Mouse (Mus musculus): ENCODE data around the gene Il11ra2.
"Not testable (repeated sequence)": the region's sequence is repeated elsewhere in the genome, so short reads cannot be mapped to it uniquely, and the experiment has no call there.

GRCm38 (mm10) chr4:42682183-42682524 is 20.5 kb upstream of the Il11ra2 start:
- TF ChIP-seq CTCF (IDR thresholded peaks at IDR 0.05; ENCODE audit: borderline replicate concordance, control insufficient read depth, extremely low read depth, insufficient read depth, low read length, poor library complexity); POLR2A (IDR thresholded peaks at IDR 0.05; ENCODE audit: control insufficient read depth, extremely low read depth, insufficient read depth, low read length, poor library complexity): not testable (repeated sequence)
